Mouse (Mus musculus): ENCODE data around the gene Taf15. TPM values are rescaled to one million over a fixed set of nuclear protein-coding genes. Genes with fewer than 3 reads are reported as not detected.
"Not testable (repeated sequence)": the region's sequence is repeated elsewhere in the genome, so short reads cannot be mapped to it uniquely, and the experiment has no call there.

Gene Taf15
- polyA plus RNA-seq, 1 experiment from 2014 or later, result 150 TPM

GRCm38 (mm10) chr11:83534143-83534542 is 61.3 kb downstream of the Taf15 start:
- ChIA-PET CTCF (no interaction called here), POLR2A (no interaction called here)
- no peaks in the 10 kb centered on the region for H3K27me3 ChIP-seq
- ATAC-seq, result no peak
- no peak for DNase-seq (ENCODE audit: low read depth, low spot score)
- no peak for TF ChIP-seq CTCF (IDR thresholded peaks at IDR 0.05)
- in situ Hi-C loops (cut with MboI; ENCODE audit: low pct_unique_long_range_greater_than_20kb), result no loop called here

GRCm38 (mm10) chr11:83534609-83535423 is 61.9 kb downstream of the Taf15 start:
- in situ Hi-C loops (cut with MboI; ENCODE audit: low pct_unique_long_range_greater_than_20kb), result no loop called here
- ChIA-PET CTCF (no interaction called here), POLR2A (no interaction called here)
- no peaks in the 10 kb centered on the region for H3K27me3 ChIP-seq
- no peak for TF ChIP-seq CTCF (IDR thresholded peaks at IDR 0.05)
- peak; percentile 88 for DNase-seq (ENCODE audit: low read depth, low spot score)
- ATAC-seq, result peak; percentile 84

GRCm38 (mm10) chr11:83536831-83537230 is 63.9 kb downstream of the Taf15 start:
- CTCF ChIA-PET, result interaction anchor here (1.0 kb wide), 1 partner anchor 13 kb away, joined by 3 read pairs; no protein-coding TSS in a partner anchor
- POLR2A ChIA-PET, result no interaction called here
- in situ Hi-C loops (cut with MboI; ENCODE audit: low pct_unique_long_range_greater_than_20kb), result no loop called here

GRCm38 (mm10) chr11:83538705-83539314 is 65.9 kb downstream of the Taf15 start:
- DNase-seq (ENCODE audit: low read depth, low spot score), result peak; percentile 65
- ChIA-PET POLR2A (no interaction called here), CTCF (interaction anchor here (1.2 to 2.4 kb wide), 3 partner anchors 14 to 50 kb away, joined by 3 to 5 read pairs (median 3); no protein-coding TSS in a partner anchor)
- no peak for TF ChIP-seq CTCF (IDR thresholded peaks at IDR 0.05)
- in situ Hi-C loops (cut with MboI; ENCODE audit: low pct_unique_long_range_greater_than_20kb), result no loop called here
- peak; percentile 51 for ATAC-seq
- H3K27me3 ChIP-seq, result no peaks in the 10 kb centered on the region

More at GRCm38 (mm10) chr11:83536831-83537230, 63.9 kb downstream of the Taf15 start:
- DNase-seq (ENCODE audit: low read depth, low spot score) (no peak), ATAC-seq (no peak)
- H3K27me3 ChIP-seq, result no peaks in the 10 kb centered on the region
- no peak for TF ChIP-seq CTCF (IDR thresholded peaks at IDR 0.05)

GRCm38 (mm10) chr11:83540931-83541330 is 68.0 kb downstream of the Taf15 start:
- H3K27me3 ChIP-seq, result no peaks in the 10 kb centered on the region
- ATAC-seq, result no peak
- ChIA-PET POLR2A (interaction anchor here (0.6 kb wide), 1 partner anchor 67 kb away, joined by 4 read pairs; no protein-coding TSS in a partner anchor), CTCF (no interaction called here)
- in situ Hi-C loops (cut with MboI; ENCODE audit: low pct_unique_long_range_greater_than_20kb), result no loop called here
- TF ChIP-seq CTCF (IDR thresholded peaks at IDR 0.05), result no peak
- DNase-seq (ENCODE audit: low read depth, low spot score), result no peak

GRCm38 (mm10) chr11:83541415-83541814 is 68.5 kb downstream of the Taf15 start:
- CTCF ChIA-PET, result no interaction called here
- no peak for TF ChIP-seq CTCF (IDR thresholded peaks at IDR 0.05)
- H3K27me3 ChIP-seq, result no peaks in the 10 kb centered on the region
- POLR2A ChIA-PET, result no interaction called here
- ATAC-seq (no peak), DNase-seq (ENCODE audit: low read depth, low spot score) (no peak)
- in situ Hi-C loops (cut with MboI; ENCODE audit: low pct_unique_long_range_greater_than_20kb), result no loop called here

GRCm38 (mm10) chr11:83544214-83544613 is 71.3 kb downstream of the Taf15 start:
- CTCF ChIA-PET, result no interaction called here
- ATAC-seq, result no peak
- in situ Hi-C loops (cut with MboI; ENCODE audit: low pct_unique_long_range_greater_than_20kb), result no loop called here
- DNase-seq (ENCODE audit: low read depth, low spot score), result no peak
- H3K27me3 ChIP-seq, result no peaks in the 10 kb centered on the region
- POLR2A ChIA-PET, result no interaction called here
- TF ChIP-seq CTCF (IDR thresholded peaks at IDR 0.05), result no peak

GRCm38 (mm10) chr11:83550186-83550632 is 77.3 kb downstream of the Taf15 start:
- in situ Hi-C loops (cut with MboI; ENCODE audit: low pct_unique_long_range_greater_than_20kb), result no loop called here
- CTCF ChIA-PET, result interaction anchor here (1.3 kb wide), 1 partner anchor 14 kb away, joined by 3 read pairs; no protein-coding TSS in a partner anchor
- DNase-seq (ENCODE audit: low read depth, low spot score) (no peak), ATAC-seq (no peak)
- POLR2A ChIA-PET, result no interaction called here
- H3K27me3 ChIP-seq, result no peaks in the 10 kb centered on the region
- no peak for TF ChIP-seq CTCF (IDR thresholded peaks at IDR 0.05)

GRCm38 (mm10) chr11:83551037-83551436 is 78.2 kb downstream of the Taf15 start:
- H3K27me3 ChIP-seq; CTCF ChIA-PET; ATAC-seq; DNase-seq (ENCODE audit: low read depth, low spot score); POLR2A ChIA-PET; in situ Hi-C loops (cut with MboI; ENCODE audit: low pct_unique_long_range_greater_than_20kb): not testable (repeated sequence)

- POLR2A ChIA-PET, result no interaction called here
- ATAC-seq (no peak), DNase-seq (ENCODE audit: low read depth, low spot score) (no peak)
- in situ Hi-C loops (cut with MboI; ENCODE audit: low pct_unique_long_range_greater_than_20kb), result no loop called here
- CTCF ChIA-PET, result no interaction called here
- no peak for TF ChIP-seq CTCF (IDR thresholded peaks at IDR 0.05)
- H3K27me3 ChIP-seq, result no peaks in the 10 kb centered on the region
Measured at GRCm38 (mm10) chr11:83551668-83552067, 78.8 kb downstream of the Taf15 start.

Other genes starting within 250 kb of the Taf15 start
- not detected for gene Slfn14, start 186.4 kb upstream of the Taf15 start, polyA plus RNA-seq (2021)
- 112 TPM for gene Ap2b1, start 174.1 kb upstream of the Taf15 start, polyA plus RNA-seq (2021)
- 12.7 TPM for gene Pex12, start 170.5 kb upstream of the Taf15 start, polyA plus RNA-seq (2021)
- gene Rasl10b, start 63.9 kb upstream of the Taf15 start, polyA plus RNA-seq (2021), result 27.5 TPM
- not detected for gene Gas2l2, start 43.6 kb upstream of the Taf15 start, polyA plus RNA-seq (2021)
- gene 1700020L24Rik, start 35.4 kb upstream of the Taf15 start, polyA plus RNA-seq (2021), result 1.5 TPM
- gene Mmp28, start 10.0 kb upstream of the Taf15 start, polyA plus RNA-seq (2021), result 1.5 TPM
- not detected for gene Heatr9, start 49.1 kb downstream of the Taf15 start, polyA plus RNA-seq (2021)
- 0.65 TPM for gene Ccl5, start 57.4 kb downstream of the Taf15 start, polyA plus RNA-seq (2021)
- gene Ccl9, start 105.5 kb downstream of the Taf15 start, polyA plus RNA-seq (2021), result 0.42 TPM
- not detected for gene Ccl6, start 120.0 kb downstream of the Taf15 start, polyA plus RNA-seq (2021)
- gene Rpl9-ps1, start 172.5 kb downstream of the Taf15 start, polyA plus RNA-seq (2021), result not detected
- gene Ccl3, start 176.3 kb downstream of the Taf15 start, polyA plus RNA-seq (2021), result not detected
- not detected for gene Ccl4, start 189.5 kb downstream of the Taf15 start, polyA plus RNA-seq (2021)
- gene Wfdc17, start 230.9 kb downstream of the Taf15 start, polyA plus RNA-seq (2021), result not detected
- not detected for gene Wfdc18, start 235.9 kb downstream of the Taf15 start, polyA plus RNA-seq (2021)

All from Patski (cell line).